Mouse (Mus musculus) heart, embryonic 15.5 days (tissue): ENCODE measurements around the gene Ube2f. TPM values are rescaled to one million over a fixed set of nuclear protein-coding genes. Genes with fewer than 3 reads are reported as not detected.
A peak's percentile ranks its signal among the peaks of the same experiment; 100 is the strongest.

Source experiments
- ATAC-seq: fragments of 200-750 bp; cut with Nextera tagmentation; replicated peaks from 2 replicates; pipeline ENCODE4 v1.8.0; 2017; ENCODE audit warnings: low read depth, moderate TSS enrichment; ENCODE audit not compliant: insufficient number of reproducible peaks, insufficient read depth, low FRiP score
- H3K27ac ChIP-seq: fragments of 300-500 bp; sonication (generic); 2 replicates; pipeline ENCODE4 v1.5.1; 2015; ENCODE audit warnings: mild to moderate bottlenecking, inconsistent platforms
- H3K27me3 ChIP-seq: fragments of 300-500 bp; sonication (generic); 2 replicates; pipeline ENCODE4 v1.6.1; 2015; ENCODE audit warnings: inconsistent platforms
- H3K36me3 ChIP-seq: fragments of 300-500 bp; sonication (generic); 2 replicates; pipeline ENCODE4 v1.6.1; 2015; ENCODE audit warnings: mild to moderate bottlenecking, inconsistent platforms
- H3K4me1 ChIP-seq: fragments of 300-500 bp; sonication (generic); replicated peaks from 2 replicates; pipeline ENCODE4 v1.6.1; 2015; ENCODE audit warnings: inconsistent platforms
- H3K4me2 ChIP-seq: fragments of 300-500 bp; sonication (generic); 2 replicates; pipeline ENCODE4 v1.6.1; 2015; ENCODE audit warnings: inconsistent platforms, mild to moderate bottlenecking, moderate library complexity
- H3K4me3 ChIP-seq: fragments of 300-500 bp; sonication (generic); 2 replicates; pipeline ENCODE4 v1.5.1; 2015; ENCODE audit warnings: mild to moderate bottlenecking, inconsistent platforms
- H3K9ac ChIP-seq: fragments of 300-500 bp; sonication (generic); 2 replicates; pipeline ENCODE4 v1.6.1; 2015; ENCODE audit warnings: mild to moderate bottlenecking, inconsistent platforms
- H3K9me3 ChIP-seq: fragments of 300-500 bp; sonication (generic); replicated peaks from 2 replicates; pipeline ENCODE4 v1.6.1; 2016; ENCODE audit warnings: inconsistent platforms
- WGBS: fragments of 180-500 bp; shearing (Covaris S2); methylation state at CpG from one replicate; pipeline ENCODE4 v1.1.7; 2015; ENCODE audit warnings: mixed read lengths; 5-methylcytosine and 5-hydroxymethylcytosine counted together
- polyA plus RNA-seq: library from polyadenylated mRNA; unstranded; fragments of >200 nt; fragmentation: Nextera tagmentation; extraction: Ambion mirVana; gene quantifications from 2 replicates; pipeline ENCODE4 v1.2.1, GENCODE M21; 2015

Ube2f gene
- 60.4 and 65.0 TPM in 2 replicates for polyA plus RNA-seq

- Histone ChIP-seq H3K36me3 (no peaks in the 10 kb centered on the region), H3K4me3 (peak within 1 kb of the TSS; percentile 95), H3K4me2 (peak within 1 kb of the TSS; percentile 77), H3K9ac (peak within 1 kb of the TSS; percentile 99), H3K4me1 (peaks cover 36% of the 10 kb centered on the region), H3K27me3 (no peaks in the 10 kb centered on the region), H3K9me3 (no peaks in the 10 kb centered on the region), H3K27ac (peak within 1 kb of the TSS; percentile 90)
- WGBS, result under 1% methylated on average over 43 of the region's 43 CpGs
- peak; percentile 99 for ATAC-seq
Measured at GRCm38 (mm10) chr1:91249564-91250414, at the start of gene Ube2f. Gene Ube2f, plus strand, starts transcription at chr1:91250304.

GRCm38 (mm10) chr1:91201122-91201521, 49.0 kb upstream of the Ube2f start:
- H3K4me1 ChIP-seq, result no peaks in the 10 kb centered on the region
- ATAC-seq, result no peak
- no peak overlapping the region for H3K9ac ChIP-seq
- no peaks in the 10 kb centered on the region for H3K27me3 ChIP-seq
- no peaks in the 10 kb centered on the region for H3K9me3 ChIP-seq
- H3K4me2 ChIP-seq, result no peak overlapping the region
- no peaks in the 10 kb centered on the region; the same call in 1 of the 2 replicates for H3K36me3 ChIP-seq
- 37% methylated on average over 3 of the region's 3 CpGs for whole genome bisulfite sequencing
- peak overlapping the region; percentile 15; the same call in 1 of the 2 replicates for H3K27ac ChIP-seq
- H3K4me3 ChIP-seq, result no peak overlapping the region

GRCm38 (mm10) chr1:91204221-91204765, 45.8 kb upstream of the Ube2f start:
- no peak overlapping the region for H3K4me2 ChIP-seq
- 81% methylated on average over 5 of the region's 5 CpGs for WGBS

GRCm38 (mm10) chr1:91205651-91206050, 44.5 kb upstream of the Ube2f start:
- Histone ChIP-seq H3K4me2 (no peak overlapping the region), H3K36me3 (no peaks in the 10 kb centered on the region), H3K9me3 (no peaks in the 10 kb centered on the region), H3K27ac (no peak overlapping the region), H3K4me1 (peaks cover 34% of the 10 kb centered on the region), H3K9ac (no peak overlapping the region), H3K27me3 (no peaks in the 10 kb centered on the region), H3K4me3 (no peak overlapping the region)
- ATAC-seq, result no peak
- WGBS, result 81% methylated on average over 6 of the region's 6 CpGs

More at GRCm38 (mm10) chr1:91204221-91204765, 45.8 kb upstream of the Ube2f start:
- Histone ChIP-seq H3K4me1 (peaks cover 20% of the 10 kb centered on the region), H3K27ac (no peak overlapping the region), H3K36me3 (no peaks in the 10 kb centered on the region), H3K9me3 (no peaks in the 10 kb centered on the region), H3K9ac (no peak overlapping the region), H3K4me3 (no peak overlapping the region), H3K27me3 (no peaks in the 10 kb centered on the region)
- no peak for ATAC-seq

- H3K4me3 ChIP-seq, result no peak overlapping the region
- no peaks in the 10 kb centered on the region for H3K36me3 ChIP-seq
- H3K9me3 ChIP-seq, result no peaks in the 10 kb centered on the region
- H3K9ac ChIP-seq, result no peak overlapping the region
- no peak for ATAC-seq
- H3K4me2 ChIP-seq, result no peak overlapping the region
- H3K4me1 ChIP-seq, result peaks cover 40% of the 10 kb centered on the region
- 76% methylated on average over 8 of the region's 8 CpGs for WGBS
- H3K27ac ChIP-seq, result no peak overlapping the region
- H3K27me3 ChIP-seq, result no peaks in the 10 kb centered on the region
Measured at GRCm38 (mm10) chr1:91206336-91206735, 43.8 kb upstream of the Ube2f start.

GRCm38 (mm10) chr1:91206873-91207272, 43.2 kb upstream of the Ube2f start:
- H3K9ac ChIP-seq, result no peak overlapping the region
- H3K36me3 ChIP-seq, result no peaks in the 10 kb centered on the region
- H3K4me1 ChIP-seq, result peaks cover 46% of the 10 kb centered on the region
- no peaks in the 10 kb centered on the region for H3K27me3 ChIP-seq
- no peak overlapping the region for H3K4me2 ChIP-seq
- H3K4me3 ChIP-seq, result no peak overlapping the region
- WGBS, result 65% methylated on average over 5 of the region's 5 CpGs
- H3K27ac ChIP-seq, result no peak overlapping the region
- no peak for ATAC-seq
- no peaks in the 10 kb centered on the region for H3K9me3 ChIP-seq

GRCm38 (mm10) chr1:91207334-91208074, 42.6 kb upstream of the Ube2f start:
- Histone ChIP-seq H3K9ac (no peak overlapping the region), H3K36me3 (no peaks in the 10 kb centered on the region), H3K27ac (peak overlapping the region; percentile 16; the same call in 1 of the 2 replicates), H3K9me3 (no peaks in the 10 kb centered on the region), H3K27me3 (no peaks in the 10 kb centered on the region), H3K4me3 (no peak overlapping the region), H3K4me2 (no peak overlapping the region), H3K4me1 (peaks cover 52% of the 10 kb centered on the region)
- 72% methylated on average over 3 of the region's 3 CpGs for WGBS
- ATAC-seq, result no peak

- peak overlapping the region; percentile 98 for H3K27ac ChIP-seq
Measured at GRCm38 (mm10) chr1:91209343-91209742, 40.8 kb upstream of the Ube2f start.

GRCm38 (mm10) chr1:91209785-91210184, 40.3 kb upstream of the Ube2f start:
- Histone ChIP-seq H3K9ac (0 out of 2 replicates have a peak overlapping the region, but pooled peaks have one; percentile 28), H3K4me3 (no peak overlapping the region), H3K9me3 (no peaks in the 10 kb centered on the region), H3K36me3 (no peaks in the 10 kb centered on the region), H3K27me3 (no peaks in the 10 kb centered on the region), H3K4me1 (peaks cover 64% of the 10 kb centered on the region), H3K4me2 (peak overlapping the region; percentile 30; the same call in 1 of the 2 replicates), H3K27ac (peak overlapping the region; percentile 98)
- WGBS, result 44% methylated on average over 6 of the region's 6 CpGs
- ATAC-seq, result peak; percentile 49

More at GRCm38 (mm10) chr1:91209343-91209742, 40.8 kb upstream of the Ube2f start:
- no peaks in the 10 kb centered on the region for H3K27me3 ChIP-seq
- peak overlapping the region; percentile 30; the same call in 1 of the 2 replicates for H3K4me2 ChIP-seq
- 0 out of 2 replicates have a peak overlapping the region, but pooled peaks have one; percentile 28 for H3K9ac ChIP-seq
- peaks cover 62% of the 10 kb centered on the region for H3K4me1 ChIP-seq
- no peak overlapping the region for H3K4me3 ChIP-seq
- ATAC-seq, result peak; percentile 73
- H3K9me3 ChIP-seq, result no peaks in the 10 kb centered on the region
- WGBS, result 38% methylated on average over 6 of the region's 6 CpGs
- no peaks in the 10 kb centered on the region for H3K36me3 ChIP-seq

GRCm38 (mm10) chr1:91211099-91211498, 39.0 kb upstream of the Ube2f start:
- no peak; the same call in 1 of the 2 replicates for ATAC-seq
- Histone ChIP-seq H3K4me1 (peaks cover 76% of the 10 kb centered on the region), H3K36me3 (no peaks in the 10 kb centered on the region), H3K27me3 (no peaks in the 10 kb centered on the region), H3K27ac (peak overlapping the region; percentile 98), H3K4me3 (no peak overlapping the region), H3K9ac (no peak overlapping the region), H3K9me3 (no peaks in the 10 kb centered on the region), H3K4me2 (no peak overlapping the region)
- WGBS, result 80% methylated on average over 1 of the region's 1 CpGs

GRCm38 (mm10) chr1:91211591-91212008, 38.5 kb upstream of the Ube2f start:
- Histone ChIP-seq H3K27ac (peak overlapping the region; percentile 98), H3K36me3 (no peaks in the 10 kb centered on the region), H3K9ac (peak overlapping the region; percentile 11; the same call in 1 of the 2 replicates), H3K9me3 (no peaks in the 10 kb centered on the region), H3K4me2 (peak overlapping the region; percentile 13), H3K27me3 (no peaks in the 10 kb centered on the region), H3K4me1 (peaks cover 81% of the 10 kb centered on the region), H3K4me3 (no peak overlapping the region)
- whole genome bisulfite sequencing, result 30% methylated on average over 7 of the region's 7 CpGs
- ATAC-seq, result peak; percentile 68
